Mouse (Mus musculus) CD4-positive, CD25-positive, alpha-beta regulatory T cell, adult 4 months (primary cell): ENCODE results near the gene Asb1. TPM values are rescaled to one million over a fixed set of nuclear protein-coding genes. Genes with fewer than 3 reads are reported as not detected.

ENCODE experiments used
- ATAC-seq: one replicate; pipeline ENCODE4 v1.8.0; 2017
- polyA plus RNA-seq, 2 experiments: library from polyadenylated mRNA; unstranded; fragments of 100-300 nt; shearing (Covaris generic); gene quantifications; one replicate each; pipeline ENCODE4 v1.2.1; 2017

The Asb1 gene
- polyA plus RNA-seq: 1 to 10 TPM; 2.6 to 3.6 TPM

GRCm38 (mm10) chr1:91540271-91540826 lies at the start of gene Asb1:
TSS of gene Asb1 (plus strand) at chr1:91540544.
- peak; percentile 90 for ATAC-seq

DNA sequence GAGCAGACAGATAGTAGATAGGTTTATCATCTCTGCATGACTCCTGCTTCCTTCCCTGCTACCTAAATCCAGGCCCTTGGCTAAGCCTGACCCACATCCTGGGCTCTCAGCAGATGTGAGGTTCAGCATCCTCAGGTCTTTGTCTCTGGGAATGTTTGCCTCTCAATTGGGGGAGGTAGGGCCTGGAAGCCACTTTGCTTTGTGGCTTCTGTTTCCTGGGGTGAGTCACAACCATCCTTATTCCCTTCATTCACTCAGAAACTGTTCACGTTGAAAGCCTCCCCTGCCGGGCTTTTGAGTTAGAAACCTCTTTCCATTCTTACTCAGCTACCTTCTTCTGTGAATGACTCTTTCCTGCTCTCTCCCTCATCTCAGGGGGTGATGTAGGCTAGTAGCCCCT lies 47.6 kb upstream of the Asb1 start:
- ATAC-seq: no peak

- ATAC-seq: no peak
Observed at GRCm38 (mm10) chr1:91493938-91494337, 46.4 kb upstream of the Asb1 start.

GRCm38 (mm10) chr1:91494457-91495140 lies 45.7 kb upstream of the Asb1 start, which contains the start of gene Traf3ip1:
TSS of gene Traf3ip1 (plus strand) at chr1:91494647.
- peak; percentile 97 for ATAC-seq

GRCm38 (mm10) chr1:91495321-91495720 lies 45.0 kb upstream of the Asb1 start:
- ATAC-seq: no peak

DNA sequence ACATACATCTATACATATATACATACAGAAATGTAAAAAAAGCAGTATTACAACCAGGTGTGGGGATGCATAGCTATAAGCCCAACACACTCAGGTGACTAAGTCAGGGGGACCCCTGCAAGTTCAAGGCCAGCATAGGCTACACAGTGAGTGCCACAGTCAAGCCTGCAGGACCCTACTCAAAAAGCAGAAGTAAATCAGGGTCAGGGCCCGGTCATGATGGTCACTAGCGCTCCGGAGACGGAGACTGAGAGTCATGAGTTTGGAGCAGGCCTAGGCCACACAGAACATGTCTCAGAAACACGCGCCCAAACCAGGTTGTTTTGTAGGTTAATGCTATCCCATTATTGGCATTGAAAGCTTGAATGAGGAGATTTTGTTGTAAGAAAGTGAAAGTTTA lies 41.8 kb upstream of the Asb1 start:
- no peak for ATAC-seq

- ATAC-seq: no peak
Observed at GRCm38 (mm10) chr1:91504615-91505014, 35.7 kb upstream of the Asb1 start.

DNA sequence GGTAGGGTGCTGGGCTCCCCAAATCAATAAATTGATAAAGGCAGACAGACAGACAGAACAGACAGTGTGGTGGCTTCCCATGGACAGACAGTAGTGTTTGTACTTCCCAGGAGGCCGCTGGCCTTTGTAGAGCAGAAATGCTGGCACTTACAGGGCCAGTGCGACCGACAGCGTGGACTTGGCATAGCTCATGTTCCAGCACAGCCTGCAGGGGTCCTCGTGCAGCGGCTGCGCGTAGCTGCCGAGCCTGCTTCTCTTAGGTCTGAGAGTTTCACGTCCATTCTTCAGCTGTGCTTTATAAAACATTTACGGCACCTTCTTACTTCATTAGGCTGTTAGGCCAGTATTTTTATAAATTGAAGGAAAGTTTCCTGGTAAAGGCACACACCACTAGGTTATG lies 25.4 kb upstream of the Asb1 start:
- ATAC-seq: no peak

GRCm38 (mm10) chr1:91515642-91516041 lies 24.7 kb upstream of the Asb1 start:
- ATAC-seq: no peak

GRCm38 (mm10) chr1:91523759-91524158 lies 16.6 kb upstream of the Asb1 start:
- ATAC-seq: peak; percentile 78

DNA sequence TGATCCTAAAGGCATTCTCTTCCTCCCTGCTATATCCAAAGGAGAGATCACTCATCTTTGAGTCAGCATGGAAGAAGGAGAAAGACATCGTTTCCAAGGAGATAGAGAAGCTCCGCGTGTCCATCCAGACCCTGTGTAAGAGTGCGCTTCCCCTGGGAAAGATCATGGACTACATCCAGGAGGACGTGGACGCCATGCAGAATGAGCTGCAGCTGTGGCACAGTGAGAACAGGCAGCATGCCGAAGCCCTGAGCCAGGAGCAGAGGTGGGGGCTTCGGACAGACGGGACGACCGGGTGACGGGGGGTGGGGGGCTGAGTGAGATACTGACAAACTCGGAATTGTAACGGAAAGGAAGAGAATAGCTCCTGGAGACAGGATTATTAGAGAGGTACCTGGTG lies 14.5 kb upstream of the Asb1 start:
- no peak for ATAC-seq

- no peak for ATAC-seq
Observed at GRCm38 (mm10) chr1:91530166-91530565, 10.2 kb upstream of the Asb1 start.

DNA sequence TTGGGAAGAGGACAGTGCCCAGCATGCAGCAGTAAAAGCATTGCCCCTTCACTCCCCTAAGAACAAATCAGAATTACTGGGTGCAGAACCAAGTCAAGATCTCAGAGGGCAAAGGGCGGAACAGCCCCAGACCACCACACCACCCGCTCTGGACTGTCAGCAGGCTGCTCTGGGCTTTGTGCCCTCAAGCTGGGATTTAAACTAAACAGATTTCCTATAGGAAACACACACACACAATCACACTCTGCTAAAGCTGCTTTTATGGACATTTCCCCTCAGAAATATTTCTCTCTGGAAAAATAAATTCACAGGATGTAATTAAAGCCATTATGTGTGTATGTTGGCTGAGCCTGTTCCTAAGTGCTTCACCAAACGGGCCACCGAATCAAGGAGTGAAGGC lies 8.1 kb upstream of the Asb1 start:
- ATAC-seq: no peak

- no peak for ATAC-seq
Observed at GRCm38 (mm10) chr1:91532892-91533291, 7.5 kb upstream of the Asb1 start.

DNA sequence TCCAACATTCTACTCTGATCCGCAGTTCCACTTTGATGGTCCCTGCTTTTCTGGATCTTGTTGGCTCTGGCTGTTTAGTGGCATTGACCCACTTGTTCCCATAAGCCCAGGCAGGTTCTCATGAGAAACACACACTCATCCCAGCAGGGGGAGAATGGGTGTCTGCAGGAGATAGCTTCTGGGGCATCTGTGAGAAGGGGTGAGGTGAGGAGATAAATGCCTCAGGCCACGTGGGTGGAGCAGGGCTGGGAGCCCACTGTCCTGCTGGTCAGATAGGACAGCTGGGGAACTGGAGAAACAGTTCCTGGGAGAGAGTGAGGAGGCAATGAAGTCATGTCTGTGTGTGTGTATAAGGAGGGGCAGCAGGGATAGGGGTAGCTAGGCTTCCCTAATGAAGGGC lies 6.9 kb upstream of the Asb1 start:
- no peak for ATAC-seq

GRCm38 (mm10) chr1:91533961-91534723 lies 6.2 kb upstream of the Asb1 start:
- ATAC-seq: no peak

DNA sequence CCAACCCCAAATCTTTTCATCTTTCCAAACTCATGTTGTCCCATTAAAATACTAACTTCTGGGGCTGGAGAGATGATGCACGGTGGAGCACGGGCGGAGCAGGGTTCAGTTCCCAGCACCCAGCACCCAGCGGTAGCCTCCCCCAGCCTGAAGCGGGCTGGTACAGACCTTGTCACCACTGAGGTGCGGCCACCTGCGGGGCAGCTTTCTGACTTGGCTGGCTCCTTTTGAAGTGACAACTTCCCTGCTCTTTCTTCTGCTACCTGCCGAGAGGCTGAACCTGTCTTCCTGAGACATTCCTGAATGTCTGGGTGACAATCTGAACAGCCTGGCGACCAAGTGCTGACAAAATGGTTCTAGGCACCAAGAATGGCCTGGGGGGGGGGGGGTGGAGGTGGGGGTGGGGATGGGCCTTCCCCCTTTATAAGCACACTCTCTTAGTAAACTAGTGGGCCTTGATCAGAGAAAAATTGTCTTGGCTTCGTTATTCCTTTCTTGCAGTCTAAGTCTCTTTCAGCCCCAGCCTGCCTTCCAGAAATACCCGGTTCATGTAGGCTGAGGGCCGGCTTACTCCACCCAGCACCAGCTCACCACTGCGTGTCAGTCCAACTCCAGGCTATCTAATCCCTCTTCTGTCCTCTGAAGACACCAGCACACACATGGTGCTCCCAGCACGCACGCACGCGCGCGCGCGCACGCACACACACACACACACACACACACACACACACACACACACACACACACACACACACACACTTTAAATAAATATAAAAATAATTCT lies 2.4 kb upstream of the Asb1 start:
- ATAC-seq: no peak

GRCm38 (mm10) chr1:91538570-91538929 lies 1.8 kb upstream of the Asb1 start:
- no peak for ATAC-seq

DNA sequence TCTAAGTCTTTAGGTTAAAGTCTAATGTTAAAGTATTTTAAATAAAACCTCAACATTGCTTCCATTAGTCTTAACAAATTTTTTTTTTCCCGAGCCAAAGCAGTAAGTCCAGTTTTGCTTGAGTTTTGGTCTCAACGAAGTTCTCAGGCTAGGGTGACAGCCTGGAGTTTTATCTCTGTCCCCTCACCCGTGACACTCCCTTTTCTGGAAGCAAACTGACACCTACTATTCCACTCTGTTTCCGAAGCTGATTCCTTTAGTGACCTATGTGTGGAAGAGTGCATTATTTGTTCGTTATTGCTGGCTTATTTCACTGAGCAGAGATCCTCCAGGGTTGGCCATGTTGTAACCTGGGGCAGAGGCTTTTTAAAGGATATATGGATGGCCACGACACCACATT lies 1.1 kb upstream of the Asb1 start:
- no peak for ATAC-seq

- ATAC-seq: peak; percentile 23
Observed at GRCm38 (mm10) chr1:91539704-91540270, 557 bp upstream of the Asb1 start.

GRCm38 (mm10) chr1:91541042-91541592 lies 773 bp downstream of the Asb1 start:
- ATAC-seq: no peak

DNA sequence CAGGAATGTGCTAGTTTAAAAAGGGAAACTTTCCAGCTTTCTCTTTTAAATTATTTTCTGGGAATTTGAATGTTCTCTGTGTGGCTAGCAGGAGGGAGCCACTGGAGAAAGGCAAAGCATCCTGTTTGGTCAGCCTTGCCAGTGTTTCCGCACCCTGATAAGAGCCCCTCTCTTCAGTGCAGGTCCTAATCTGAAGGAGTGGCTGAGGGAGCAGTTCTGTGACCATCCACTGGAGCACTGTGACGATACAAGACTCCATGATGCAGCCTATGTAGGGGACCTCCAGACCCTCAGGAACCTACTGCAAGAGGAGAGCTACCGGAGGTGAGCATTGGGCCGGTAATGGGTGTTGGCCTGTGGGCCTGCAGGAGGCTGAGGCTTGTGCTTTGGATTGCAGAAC lies 3.6 kb downstream of the Asb1 start:
- ATAC-seq: no peak

GRCm38 (mm10) chr1:91545226-91545625 lies 4.9 kb downstream of the Asb1 start:
- ATAC-seq: no peak
